Mouse (Mus musculus) midbrain, embryonic 13.5 days (tissue): Measurements from ENCODE around the gene Phykpl. TPM values are rescaled to one million over a fixed set of nuclear protein-coding genes. Genes with fewer than 3 reads are reported as not detected.
"Not testable (repeated sequence)": the region's sequence is repeated elsewhere in the genome, so short reads cannot be mapped to it uniquely, and the experiment has no call there.

Experiments used
- ATAC-seq: fragments of 200-750 bp; cut with Nextera tagmentation; 2 replicates; pipeline ENCODE4 v1.8.0; 2017; ENCODE audit warnings: mild to moderate bottlenecking, moderate TSS enrichment, moderate library complexity
- H3K27ac ChIP-seq: fragments of 300-500 bp; sonication (generic); 2 replicates; pipeline ENCODE4 v1.5.1; 2015; ENCODE audit warnings: inconsistent platforms, mild to moderate bottlenecking, moderate library complexity
- H3K27me3 ChIP-seq: fragments of 300-500 bp; sonication (generic); 2 replicates; pipeline ENCODE4 v1.6.1; 2015; ENCODE audit warnings: mild to moderate bottlenecking, inconsistent platforms
- H3K36me3 ChIP-seq: fragments of 300-500 bp; sonication (generic); 2 replicates; pipeline ENCODE4 v1.6.1; 2015; ENCODE audit warnings: mild to moderate bottlenecking, inconsistent platforms
- H3K4me1 ChIP-seq: fragments of 300-500 bp; sonication (generic); replicated peaks from 2 replicates; pipeline ENCODE4 v1.6.1; 2015; ENCODE audit warnings: inconsistent platforms
- H3K4me2 ChIP-seq: fragments of 300-500 bp; sonication (generic); replicated peaks from 2 replicates; pipeline ENCODE4 v1.6.1; 2015; ENCODE audit warnings: moderate library complexity, mild to moderate bottlenecking, inconsistent platforms
- H3K4me3 ChIP-seq: fragments of 300-500 bp; sonication (generic); replicated peaks from 2 replicates; pipeline ENCODE4 v1.5.1; 2015; ENCODE audit warnings: mild to moderate bottlenecking, inconsistent platforms
- H3K9ac ChIP-seq: fragments of 300-500 bp; sonication (generic); replicated peaks from 2 replicates; pipeline ENCODE4 v1.6.1; 2015; ENCODE audit warnings: mild to moderate bottlenecking, inconsistent platforms
- H3K9me3 ChIP-seq: fragments of 300-500 bp; sonication (generic); 2 replicates; pipeline ENCODE4 v1.6.1; 2016; ENCODE audit warnings: mild to moderate bottlenecking, inconsistent platforms
- WGBS: fragments of 180-500 bp; shearing (Covaris S2); methylation state at CpG from one replicate; pipeline ENCODE4 v1.1.7; 2015; 5-methylcytosine and 5-hydroxymethylcytosine counted together
- polyA plus RNA-seq: library from polyadenylated mRNA; unstranded; fragments of >200 nt; fragmentation: Nextera tagmentation; extraction: Ambion mirVana; gene quantifications from 2 replicates; pipeline ENCODE4 v1.2.1, GENCODE M21; 2015

The Phykpl gene
- polyA plus RNA-seq, 1 experiment from 2014 or later = 14.6 TPM

DNA sequence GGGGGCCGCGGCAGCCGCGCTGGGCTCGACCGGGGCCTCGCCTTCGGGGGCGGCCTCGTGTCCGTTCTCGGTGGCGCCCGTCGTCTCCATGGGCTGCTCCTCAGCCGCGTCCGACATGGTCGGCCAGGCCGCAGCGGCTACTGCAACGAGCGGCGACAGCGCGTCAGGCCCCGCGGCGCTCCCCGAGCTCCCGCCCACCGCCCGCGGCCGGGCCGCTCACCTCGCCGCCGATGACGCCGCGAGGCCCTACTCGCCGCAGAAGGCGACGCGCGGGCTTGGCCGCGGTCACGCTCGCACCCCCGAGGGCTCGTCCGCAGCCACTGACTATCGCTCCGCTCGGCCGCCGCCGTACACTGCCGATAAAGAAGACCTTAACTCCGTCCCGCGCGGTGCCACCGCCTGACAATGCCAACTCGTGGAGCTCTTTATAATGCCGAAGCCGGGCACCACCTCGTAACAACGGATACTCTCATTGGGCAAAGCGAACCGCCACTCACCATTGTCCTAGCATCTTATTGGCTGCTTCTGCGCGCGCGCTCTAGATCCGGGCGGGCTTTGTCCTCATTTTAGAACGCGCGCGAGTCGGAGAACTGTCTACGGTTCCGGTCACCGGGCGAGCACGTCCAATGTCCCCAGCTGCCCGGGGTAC lies 22.0 kb downstream of the Phykpl start, which contains the start of gene Hnrnpab:
Gene Hnrnpab, minus strand, starts transcription at position 401 of the 649 bp plus-strand sequence.
- ATAC-seq = peak; percentile 94
- H3K4me2 ChIP-seq = peak within 1 kb of the TSS; percentile 97
- under 1% methylated on average over 81 of the region's 91 CpGs for WGBS

GRCm38 (mm10) chr11:51607096-51607738 lies 22.7 kb downstream of the Phykpl start:
- Histone ChIP-seq H3K9ac (peak overlapping the region; percentile 87), H3K4me1 (peaks cover 41% of the 10 kb centered on the region), H3K27ac (peak overlapping the region; percentile 97), H3K9me3 (no peaks in the 10 kb centered on the region), H3K4me3 (peak overlapping the region; percentile 97), H3K36me3 (peaks cover 30% of the 10 kb centered on the region), H3K27me3 (no peaks in the 10 kb centered on the region), H3K4me2 (peak overlapping the region; percentile 77)
- ATAC-seq = peak; percentile 74
- 13% methylated on average over 15 of the region's 15 CpGs for WGBS

More for the DNA sequence above, 22.0 kb downstream of the Phykpl start, which contains the start of gene Hnrnpab:
- H3K9ac ChIP-seq = peak within 1 kb of the TSS; percentile 100
- peaks cover 47% of the 10 kb centered on the region for H3K4me1 ChIP-seq
- no peaks in the 10 kb centered on the region for H3K9me3 ChIP-seq
- H3K36me3 ChIP-seq = peaks cover 36% of the 10 kb centered on the region
- H3K27me3 ChIP-seq = no peaks in the 10 kb centered on the region
- H3K27ac ChIP-seq = peak within 1 kb of the TSS; percentile 97
- H3K4me3 ChIP-seq = peak within 1 kb of the TSS; percentile 97

GRCm38 (mm10) chr11:51609266-51609909 lies 24.8 kb downstream of the Phykpl start:
- 85% methylated on average over 3 of the region's 3 CpGs for WGBS

DNA sequence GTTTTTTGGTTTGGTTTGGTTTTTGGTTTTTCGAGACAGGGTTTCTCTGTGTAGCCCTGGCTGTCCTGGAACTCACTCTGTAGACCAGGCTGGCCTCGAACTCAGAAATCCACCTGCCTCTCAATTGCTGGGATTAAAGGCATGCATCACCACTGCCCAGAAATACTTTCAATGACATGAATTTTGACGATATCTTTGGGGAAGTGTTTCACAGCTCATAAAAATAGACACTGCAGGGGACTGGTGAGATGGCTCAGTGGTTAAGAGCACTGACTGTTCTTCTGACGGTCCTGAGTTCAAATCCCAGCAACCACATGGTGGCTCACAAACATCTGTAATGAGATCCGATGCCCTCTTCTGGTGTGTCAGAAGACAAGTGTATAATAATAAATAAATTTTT lies 25.4 kb downstream of the Phykpl start:
- 90% methylated on average over 5 of the region's 5 CpGs for WGBS
- H3K27me3 ChIP-seq, H3K9me3 ChIP-seq, H3K27ac ChIP-seq, H3K9ac ChIP-seq, ATAC-seq, H3K4me3 ChIP-seq, H3K4me2 ChIP-seq, H3K36me3 ChIP-seq: not testable (repeated sequence)
- peaks cover 13% of the 10 kb centered on the region for H3K4me1 ChIP-seq

More at GRCm38 (mm10) chr11:51609266-51609909, 24.8 kb downstream of the Phykpl start:
- Histone ChIP-seq H3K36me3 (peaks cover 8% of the 10 kb centered on the region), H3K9ac (no peak overlapping the region), H3K4me2 (no peak overlapping the region), H3K4me1 (peaks cover 19% of the 10 kb centered on the region), H3K9me3 (no peaks in the 10 kb centered on the region), H3K27me3 (no peaks in the 10 kb centered on the region), H3K4me3 (no peak overlapping the region), H3K27ac (no peak overlapping the region)
- no peak for ATAC-seq

GRCm38 (mm10) chr11:51614256-51614655 lies 29.7 kb downstream of the Phykpl start:
- 84% methylated on average over 8 of the region's 8 CpGs for WGBS
- Histone ChIP-seq H3K27ac (no peak overlapping the region), H3K4me2 (no peak overlapping the region), H3K9ac (no peak overlapping the region), H3K4me1 (peaks cover 10% of the 10 kb centered on the region), H3K27me3 (0 out of 2 replicates have a peak, but pooled peaks cover 5% of the 10 kb centered on the region), H3K36me3 (no peaks in the 10 kb centered on the region), H3K4me3 (no peak overlapping the region), H3K9me3 (no peaks in the 10 kb centered on the region)
- ATAC-seq = no peak

DNA sequence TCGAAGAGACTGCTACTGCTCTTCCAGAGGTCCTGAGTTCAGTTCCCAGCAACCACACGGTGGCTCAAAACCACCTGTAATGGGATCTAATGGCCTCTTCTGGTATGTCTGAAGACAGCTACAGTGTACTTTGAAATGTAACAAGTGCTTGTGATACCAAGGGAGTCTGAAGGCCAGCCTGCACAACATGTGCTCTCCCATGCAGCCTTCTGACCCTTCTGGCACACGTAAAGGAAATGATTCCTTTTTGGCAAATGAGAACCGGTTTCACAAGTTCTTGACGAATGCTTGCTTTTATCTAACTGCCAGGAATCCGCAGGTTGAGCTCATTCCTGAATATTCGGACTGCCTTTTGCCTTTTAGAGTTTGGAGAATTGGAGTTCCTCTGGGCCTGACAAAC lies 30.6 kb downstream of the Phykpl start:
- WGBS = 60% methylated on average over 7 of the region's 7 CpGs
- no peaks in the 10 kb centered on the region for H3K9me3 ChIP-seq
- 0 out of 2 replicates have a peak, but pooled peaks cover 5% of the 10 kb centered on the region for H3K27me3 ChIP-seq
- H3K4me1 ChIP-seq = peaks cover 12% of the 10 kb centered on the region
- peak overlapping the region; percentile 54 for H3K4me2 ChIP-seq
- H3K9ac ChIP-seq = peak overlapping the region; percentile 53
- peak overlapping the region; percentile 32 for H3K4me3 ChIP-seq
- no peak for ATAC-seq
- no peaks in the 10 kb centered on the region for H3K36me3 ChIP-seq
- H3K27ac ChIP-seq = no peak overlapping the region

DNA sequence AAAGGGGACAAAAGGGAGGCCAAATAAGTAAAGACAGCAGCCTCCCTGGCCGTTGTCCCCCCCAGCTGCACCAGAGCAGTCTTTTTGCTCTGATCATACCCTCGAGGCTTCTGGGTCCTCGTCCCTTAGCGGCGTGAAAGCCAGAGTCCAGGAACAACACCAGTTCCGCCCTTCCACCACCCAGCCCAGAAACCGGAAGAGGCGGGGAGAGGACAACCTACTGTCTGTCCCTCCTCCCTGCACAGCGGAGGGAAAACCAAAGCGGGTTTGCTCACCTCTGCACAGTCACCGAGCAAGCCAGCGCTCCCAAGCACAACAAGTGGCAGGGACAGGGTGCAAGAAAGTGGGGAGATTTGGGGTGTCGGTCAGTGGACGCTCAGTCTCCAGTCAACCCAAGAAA lies 31.0 kb downstream of the Phykpl start:
- peak overlapping the region; percentile 31; the same call in 1 of the 2 replicates for H3K27ac ChIP-seq
- WGBS = 2% methylated on average over 14 of the region's 14 CpGs
- 0 out of 2 replicates have a peak, but pooled peaks have one; percentile 9 for ATAC-seq
- no peaks in the 10 kb centered on the region for H3K36me3 ChIP-seq
- peak overlapping the region; percentile 54 for H3K4me2 ChIP-seq
- peaks cover 17% of the 10 kb centered on the region for H3K4me1 ChIP-seq
- H3K9me3 ChIP-seq = no peaks in the 10 kb centered on the region
- H3K9ac ChIP-seq = peak overlapping the region; percentile 53
- H3K4me3 ChIP-seq = peak overlapping the region; percentile 32
- H3K27me3 ChIP-seq = 0 out of 2 replicates have a peak, but pooled peaks cover 5% of the 10 kb centered on the region

DNA sequence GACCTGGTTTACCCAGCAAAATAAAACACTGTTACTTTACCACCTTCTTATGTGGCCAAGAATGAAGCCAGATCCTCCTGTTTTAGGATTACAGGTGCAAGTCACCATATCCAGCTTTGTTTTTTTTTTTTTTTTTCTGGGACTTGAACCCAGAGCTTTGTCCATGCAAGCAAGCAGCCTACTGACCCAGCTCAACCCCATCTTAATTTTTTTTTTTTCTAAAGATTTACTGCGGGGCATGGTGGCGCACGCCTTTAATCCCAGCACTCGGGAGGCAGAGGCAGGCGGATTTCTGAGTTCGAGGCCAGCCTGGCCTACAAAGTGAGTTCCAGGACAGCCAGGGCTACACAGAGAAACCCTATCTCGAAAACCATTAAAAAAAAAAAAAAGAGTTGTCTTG lies 31.6 kb downstream of the Phykpl start:
- 92% methylated on average over 7 of the region's 7 CpGs for WGBS
- not testable (repeated sequence) for H3K4me3 ChIP-seq, H3K36me3 ChIP-seq, H3K27me3 ChIP-seq, H3K27ac ChIP-seq, ATAC-seq, H3K9me3 ChIP-seq
- Histone ChIP-seq H3K4me2 (peak overlapping the region; percentile 54), H3K9ac (peak overlapping the region; percentile 53; the same call in 1 of the 2 replicates), H3K4me1 (peaks cover 22% of the 10 kb centered on the region)

GRCm38 (mm10) chr11:51617693-51618092 lies 33.1 kb downstream of the Phykpl start:
- no peak overlapping the region for H3K9ac ChIP-seq
- no peak overlapping the region for H3K4me3 ChIP-seq
- H3K27me3 ChIP-seq = 0 out of 2 replicates have a peak, but pooled peaks cover 5% of the 10 kb centered on the region
- H3K4me2 ChIP-seq = no peak overlapping the region
- H3K36me3 ChIP-seq = peaks cover 13% of the 10 kb centered on the region
- H3K4me1 ChIP-seq = peaks cover 26% of the 10 kb centered on the region
- no peak for ATAC-seq
- H3K9me3 ChIP-seq = no peaks in the 10 kb centered on the region
- 3% methylated on average over 4 of the region's 4 CpGs for WGBS
- H3K27ac ChIP-seq = no peak overlapping the region

DNA sequence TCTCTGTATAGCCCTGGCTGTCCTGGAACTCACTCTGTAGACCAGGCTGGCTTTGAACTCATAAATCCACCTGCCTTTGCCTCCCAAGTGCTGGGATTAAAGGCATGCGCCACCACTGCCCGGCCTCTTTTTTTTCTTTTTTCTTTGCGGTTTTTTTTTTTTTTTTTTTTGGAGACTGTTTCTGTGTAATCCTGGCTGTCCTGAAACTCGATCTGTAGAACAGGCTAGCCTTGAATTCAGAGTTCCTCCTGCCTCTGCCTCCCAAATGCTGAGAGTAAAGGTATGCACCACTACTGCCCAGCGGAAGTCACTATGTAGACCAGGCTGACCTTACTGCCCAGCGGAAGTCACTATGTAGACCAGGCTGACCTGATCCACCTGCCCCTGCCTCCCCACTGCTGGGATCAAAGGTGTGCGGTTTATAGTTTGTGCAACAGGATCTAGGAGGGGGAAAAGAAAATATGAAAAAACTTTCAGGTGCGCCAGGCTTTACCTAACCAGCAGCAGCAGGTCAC lies 34.4 kb downstream of the Phykpl start:
- Histone ChIP-seq H3K36me3 (peaks cover 25% of the 10 kb centered on the region), H3K4me3 (peak overlapping the region; percentile 76), H3K4me2 (peak overlapping the region; percentile 73), H3K9me3 (no peaks in the 10 kb centered on the region), H3K27ac (no peak overlapping the region), H3K9ac (0 out of 2 replicates have a peak overlapping the region, but pooled peaks have one; percentile 39), H3K27me3 (0 out of 2 replicates have a peak, but pooled peaks cover 5% of the 10 kb centered on the region), H3K4me1 (peaks cover 26% of the 10 kb centered on the region)
- ATAC-seq = peak; percentile 69; the same call in 1 of the 2 replicates
- WGBS = 51% methylated on average over 8 of the region's 8 CpGs

- Histone ChIP-seq H3K4me2 (peak within 1 kb of the TSS; percentile 73), H3K9me3 (no peaks in the 10 kb centered on the region), H3K27ac (no peak within 1 kb of the TSS), H3K9ac (peak within 1 kb of the TSS; percentile 77), H3K4me1 (peaks cover 26% of the 10 kb centered on the region), H3K36me3 (peaks cover 31% of the 10 kb centered on the region), H3K27me3 (0 out of 2 replicates have a peak, but pooled peaks cover 4% of the 10 kb centered on the region), H3K4me3 (peak within 1 kb of the TSS; percentile 76)
- peak; percentile 95 for ATAC-seq
- under 1% methylated on average over 51 of the region's 51 CpGs for WGBS
These were observed 35.0 kb downstream of the Phykpl start, which contains the start of gene Nhp2 for GRCm38 (mm10) chr11:51619409-51620060. Nhp2 (plus strand) TSS chr11:51619735.
